Mouse (Mus musculus) heart, embryonic 16.5 days (tissue): ENCODE data around the gene Hdhd3. TPM values are rescaled to one million over a fixed set of nuclear protein-coding genes. Genes with fewer than 3 reads are reported as not detected.

Experiments used
- ATAC-seq: fragments of 200-750 bp; cut with Nextera tagmentation; replicated peaks from 2 replicates; pipeline ENCODE4 v1.8.0; 2017; ENCODE audit warnings: moderate number of reproducible peaks; ENCODE audit not compliant: insufficient read depth, low FRiP score; ENCODE audit errors: extremely low read depth
- H3K27ac ChIP-seq: fragments of 300-500 bp; sonication (generic); 2 replicates; pipeline ENCODE4 v1.5.1; 2014; ENCODE audit warnings: mild to moderate bottlenecking, low read length, control low read depth, moderate library complexity
- H3K27me3 ChIP-seq: fragments of 300-500 bp; sonication (generic); 2 replicates; pipeline ENCODE4 v1.6.1; 2014; ENCODE audit warnings: low read length, mixed read lengths; ENCODE audit not compliant: control insufficient read depth, insufficient read depth
- H3K36me3 ChIP-seq: fragments of 300-500 bp; sonication (generic); 2 replicates; pipeline ENCODE4 v1.6.1; 2014; ENCODE audit not compliant: control insufficient read depth, insufficient read depth
- H3K4me1 ChIP-seq: fragments of 300-500 bp; sonication (generic); 2 replicates; pipeline ENCODE4 v1.6.1; 2014; ENCODE audit warnings: low read length, mixed read lengths; ENCODE audit not compliant: control insufficient read depth, insufficient read depth
- H3K4me2 ChIP-seq: fragments of 300-500 bp; sonication (generic); 2 replicates; pipeline ENCODE4 v1.6.1; 2014; ENCODE audit warnings: low read depth, mild to moderate bottlenecking, control low read depth, low read length
- H3K4me3 ChIP-seq: fragments of 300-500 bp; sonication (generic); 2 replicates; pipeline ENCODE4 v1.5.1; 2014; ENCODE audit warnings: mild to moderate bottlenecking, control low read depth, low read length
- H3K9ac ChIP-seq: fragments of 300-500 bp; sonication (generic); 2 replicates; pipeline ENCODE4 v1.6.1; 2014; ENCODE audit warnings: low read length, control low read depth
- H3K9me3 ChIP-seq: fragments of 300-500 bp; sonication (generic); replicated peaks from 2 replicates; pipeline ENCODE4 v1.6.1; 2016; ENCODE audit warnings: low read length; ENCODE audit not compliant: control insufficient read depth
- WGBS: fragments of 180-500 bp; shearing (Covaris S2); extraction: QIAGEN DNeasy Blood & Tissue Kit; methylation state at CpG from one replicate; pipeline ENCODE4 v1.1.7; 2014; 5-methylcytosine and 5-hydroxymethylcytosine counted together
- polyA plus RNA-seq: library from polyadenylated mRNA; unstranded; fragments of >200 nt; fragmentation: Nextera tagmentation; extraction: Ambion mirVana; gene quantifications from 2 replicates; pipeline ENCODE4 v1.2.1, GENCODE M21; 2015

The Hdhd3 gene
- polyA plus RNA-seq, 1 experiment from 2014 or later = 9.6 TPM

DNA sequence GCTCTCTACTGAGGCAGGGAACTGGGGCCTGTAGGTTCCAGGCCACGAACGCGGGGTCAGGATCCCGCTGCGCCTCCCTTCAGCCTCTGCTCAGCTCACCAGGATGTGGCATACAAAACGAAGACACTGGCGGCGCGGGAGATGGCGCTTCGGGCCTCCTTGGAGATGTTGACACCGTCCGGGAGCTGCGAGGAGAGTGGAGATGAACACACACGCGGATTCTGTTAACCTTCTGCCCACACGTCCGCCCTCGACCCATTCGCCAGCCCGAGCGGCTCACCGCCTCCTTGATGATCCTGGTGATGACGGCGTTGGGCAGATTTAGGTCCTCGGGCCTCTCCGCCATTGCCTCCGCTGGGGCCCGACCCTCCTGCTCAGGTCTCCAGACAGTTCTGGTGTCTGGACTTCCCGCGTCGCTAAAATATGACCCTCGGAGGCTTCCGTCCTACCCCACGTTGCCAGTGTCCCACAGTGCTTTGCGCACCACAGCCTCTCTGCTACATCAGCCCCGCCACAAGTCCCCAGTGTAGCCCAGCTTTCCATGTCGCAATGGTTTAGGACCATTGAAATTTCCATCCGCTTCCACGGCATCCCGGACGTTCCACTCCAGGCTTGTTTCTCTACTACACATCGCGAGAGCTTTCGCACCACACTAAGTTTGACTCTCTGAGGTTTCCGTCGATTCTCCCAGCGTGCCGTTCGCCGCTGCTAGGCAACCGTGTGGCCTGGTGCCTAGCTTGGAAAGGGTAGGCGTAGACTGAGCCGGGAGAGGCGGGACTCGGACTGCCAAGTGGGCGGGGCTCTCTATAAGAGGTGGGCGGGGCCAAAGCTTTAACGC lies 21.6 kb upstream of the Hdhd3 start, which contains the start of the genes Pole3 and 4933430I17Rik:
TSS of gene Pole3 (minus strand) at position 418 of the 838 bp plus-strand sequence.
TSS of gene 4933430I17Rik (plus strand) at position 719 of the 838 bp plus-strand sequence.
- WGBS = under 1% methylated on average over 59 of the region's 59 CpGs
- peak; percentile 99 for ATAC-seq
- H3K4me2 ChIP-seq = peak within 1 kb of the TSS; percentile 88

GRCm38 (mm10) chr4:62520892-62521400 lies 17.7 kb upstream of the Hdhd3 start:
- Histone ChIP-seq H3K4me1 (peaks cover 37% of the 10 kb centered on the region), H3K27me3 (no peaks in the 10 kb centered on the region), H3K4me2 (no peak overlapping the region), H3K9me3 (no peaks in the 10 kb centered on the region), H3K27ac (no peak overlapping the region), H3K9ac (no peak overlapping the region), H3K4me3 (no peak overlapping the region), H3K36me3 (peaks cover 7% of the 10 kb centered on the region)
- no peak for ATAC-seq
- WGBS = 73% methylated on average over 2 of the region's 2 CpGs

More for the DNA sequence above, 21.6 kb upstream of the Hdhd3 start, which contains the start of the genes Pole3 and 4933430I17Rik:
- Histone ChIP-seq H3K9ac (peak within 1 kb of the TSS; percentile 87), H3K27me3 (no peaks in the 10 kb centered on the region), H3K4me1 (peaks cover 9% of the 10 kb centered on the region), H3K36me3 (peaks cover 7% of the 10 kb centered on the region), H3K9me3 (no peaks in the 10 kb centered on the region), H3K4me3 (peak within 1 kb of the TSS; percentile 88), H3K27ac (peak within 1 kb of the TSS; percentile 93)

- Histone ChIP-seq H3K9ac (peak within 1 kb of the TSS; percentile 87), H3K4me2 (peak within 1 kb of the TSS; percentile 91), H3K36me3 (peaks cover 7% of the 10 kb centered on the region), H3K9me3 (no peaks in the 10 kb centered on the region), H3K27ac (peak within 1 kb of the TSS; percentile 79), H3K4me1 (peaks cover 43% of the 10 kb centered on the region), H3K27me3 (no peaks in the 10 kb centered on the region), H3K4me3 (peak within 1 kb of the TSS; percentile 79)
- WGBS = under 1% methylated on average over 37 of the region's 37 CpGs
- ATAC-seq = peak; percentile 83
These were observed 16.6 kb upstream of the Hdhd3 start, which contains the start of gene Alad for GRCm38 (mm10) chr4:62519849-62520233. Gene Alad (minus strand): TSS chr4:62519918.

- peak overlapping the region; percentile 79 for H3K27ac ChIP-seq
- H3K9me3 ChIP-seq = no peaks in the 10 kb centered on the region
- H3K9ac ChIP-seq = peak overlapping the region; percentile 87
- peaks cover 41% of the 10 kb centered on the region for H3K4me1 ChIP-seq
- H3K36me3 ChIP-seq = peaks cover 7% of the 10 kb centered on the region
- no peaks in the 10 kb centered on the region for H3K27me3 ChIP-seq
- H3K4me2 ChIP-seq = peak overlapping the region; percentile 91
- ATAC-seq = peak; percentile 32
- peak overlapping the region; percentile 79 for H3K4me3 ChIP-seq
- 1% methylated on average over 26 of the region's 26 CpGs for WGBS
These were observed 16.0 kb upstream of the Hdhd3 start for GRCm38 (mm10) chr4:62519122-62519848.

DNA sequence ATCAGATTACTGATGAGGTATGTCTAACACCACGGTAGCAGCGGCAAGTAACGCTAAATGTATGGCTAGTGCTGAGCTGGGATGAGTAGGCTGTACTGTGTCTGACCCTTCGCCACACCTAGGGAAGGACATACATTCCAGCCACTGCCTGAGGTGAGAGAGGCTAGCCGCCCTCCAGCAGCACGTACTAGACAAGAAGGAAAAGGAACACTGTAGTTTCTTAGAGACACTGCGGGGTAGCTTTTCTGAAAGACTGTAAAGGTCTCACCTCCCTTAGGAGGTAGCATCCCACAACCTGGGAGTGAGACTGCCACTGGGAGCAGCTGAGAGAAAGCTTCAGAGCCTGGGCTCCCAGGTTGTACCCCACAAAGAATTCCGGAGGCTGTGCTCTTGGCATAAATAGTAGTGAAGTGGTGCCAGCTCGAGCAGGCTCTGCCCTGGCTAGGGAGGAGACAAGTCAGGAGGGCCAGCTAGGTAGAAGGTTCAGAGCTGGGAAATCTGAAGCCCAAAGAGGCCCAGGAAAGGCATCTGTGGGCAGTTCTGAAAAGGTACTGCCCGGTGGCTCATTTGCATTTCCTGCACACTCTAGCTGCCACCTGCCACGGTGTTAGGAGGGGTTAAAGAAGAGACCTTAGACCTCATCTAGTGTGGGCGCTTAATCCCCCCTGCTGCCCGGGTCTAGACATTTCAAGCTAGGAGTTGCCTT lies 15.3 kb upstream of the Hdhd3 start:
- 39% methylated on average over 13 of the region's 13 CpGs for WGBS
- H3K9ac ChIP-seq = peak overlapping the region; percentile 87
- no peaks in the 10 kb centered on the region for H3K9me3 ChIP-seq
- peak overlapping the region; percentile 91 for H3K4me2 ChIP-seq
- peak overlapping the region; percentile 79 for H3K4me3 ChIP-seq
- H3K4me1 ChIP-seq = peaks cover 34% of the 10 kb centered on the region
- ATAC-seq = no peak
- H3K27ac ChIP-seq = peak overlapping the region; percentile 79
- no peaks in the 10 kb centered on the region for H3K27me3 ChIP-seq
- H3K36me3 ChIP-seq = peaks cover 4% of the 10 kb centered on the region; the same call in 1 of the 2 replicates

DNA sequence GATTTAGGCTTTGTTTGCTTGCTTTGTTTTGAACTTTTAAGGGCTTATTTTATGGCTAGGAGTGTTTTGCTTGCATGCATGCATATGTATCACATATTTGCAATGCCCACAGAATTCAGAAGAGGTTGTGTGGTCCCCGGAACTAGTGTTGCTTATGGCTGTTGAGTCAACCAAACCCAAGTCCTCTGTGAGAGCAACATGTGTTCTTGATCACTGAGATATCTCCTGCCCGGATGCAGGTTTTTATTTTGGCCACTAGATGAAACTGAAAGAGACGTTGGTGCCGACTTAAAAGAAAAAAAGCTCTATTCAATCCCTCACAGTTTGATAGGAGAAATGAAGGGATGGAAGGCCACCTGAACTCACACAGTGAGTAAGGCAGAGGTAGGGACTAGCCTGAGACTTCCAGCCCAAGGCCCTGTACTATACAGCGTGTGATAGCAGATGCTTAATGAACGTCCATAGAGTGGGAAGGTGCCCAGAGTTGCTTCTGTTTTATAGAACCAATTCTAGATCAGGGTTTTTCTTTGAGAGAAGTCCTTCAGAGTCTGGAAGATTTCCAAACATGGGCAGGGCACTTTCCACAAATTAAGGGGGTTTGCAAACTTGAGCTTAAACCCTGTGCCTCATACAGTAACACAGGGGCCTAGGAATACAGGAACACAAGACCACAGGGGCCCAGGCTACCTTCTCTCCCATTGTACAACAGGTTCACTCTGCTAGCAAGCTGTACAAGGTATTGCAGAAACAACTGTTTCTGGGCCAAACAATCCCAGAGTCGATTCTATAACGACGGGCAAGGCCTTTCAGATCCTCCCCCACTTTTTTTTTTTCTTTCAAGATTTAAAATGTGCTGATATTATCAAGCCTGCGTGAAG lies 14.5 kb upstream of the Hdhd3 start:
- peaks cover 34% of the 10 kb centered on the region for H3K4me1 ChIP-seq
- peak overlapping the region; percentile 79 for H3K27ac ChIP-seq
- H3K4me3 ChIP-seq = no peak overlapping the region; the same call in 1 of the 2 replicates

GRCm38 (mm10) chr4:62517046-62517445 lies 13.8 kb upstream of the Hdhd3 start:
- H3K27me3 ChIP-seq = no peaks in the 10 kb centered on the region
- H3K4me1 ChIP-seq = peaks cover 34% of the 10 kb centered on the region
- H3K4me3 ChIP-seq = no peak overlapping the region
- H3K9ac ChIP-seq = no peak overlapping the region
- H3K9me3 ChIP-seq = no peaks in the 10 kb centered on the region
- peaks cover 11% of the 10 kb centered on the region for H3K36me3 ChIP-seq
- WGBS = 85% methylated on average over 8 of the region's 8 CpGs
- peak overlapping the region; percentile 55 for H3K27ac ChIP-seq
- no peak for ATAC-seq
- no peak overlapping the region for H3K4me2 ChIP-seq

More for the DNA sequence above, 14.5 kb upstream of the Hdhd3 start:
- WGBS = 72% methylated on average over 10 of the region's 10 CpGs
- H3K27me3 ChIP-seq = no peaks in the 10 kb centered on the region
- peak overlapping the region; percentile 91 for H3K4me2 ChIP-seq
- H3K9me3 ChIP-seq = no peaks in the 10 kb centered on the region
- no peak for ATAC-seq
- H3K36me3 ChIP-seq = peaks cover 7% of the 10 kb centered on the region
- peak overlapping the region; percentile 87 for H3K9ac ChIP-seq

DNA sequence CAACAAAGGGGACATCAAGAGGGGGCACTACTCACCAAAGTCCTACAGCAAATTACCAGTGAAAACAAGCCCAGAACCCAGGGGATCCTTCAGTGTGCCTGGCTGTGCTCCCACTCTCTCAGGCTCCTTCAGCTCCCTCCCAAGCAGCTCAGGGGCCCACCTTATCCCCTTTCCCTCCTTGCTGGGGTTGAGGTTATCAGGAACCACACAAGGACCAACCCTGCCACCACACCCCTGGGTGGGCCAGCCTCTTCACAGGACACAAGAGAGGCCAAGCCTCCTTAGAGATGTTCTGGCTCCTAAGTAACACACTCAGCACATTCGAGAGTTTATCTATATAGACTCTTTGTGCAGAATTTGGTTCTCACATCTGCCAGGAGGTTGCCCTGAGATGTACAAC lies 13.3 kb upstream of the Hdhd3 start:
- Histone ChIP-seq H3K4me3 (no peak overlapping the region), H3K4me1 (peaks cover 34% of the 10 kb centered on the region), H3K27me3 (no peaks in the 10 kb centered on the region), H3K27ac (peak overlapping the region; percentile 55), H3K9me3 (no peaks in the 10 kb centered on the region), H3K4me2 (no peak overlapping the region), H3K36me3 (peaks cover 14% of the 10 kb centered on the region), H3K9ac (no peak overlapping the region)
- no peak for ATAC-seq
- 68% methylated on average over 1 of the region's 1 CpGs for WGBS
